Mouse (Mus musculus): ENCODE measurements at regions not wholly inside any gene's neighbourhood (a gene's known extent, or its start where the extent isn't known, plus 50 kb on each side); places are given as distances from the start of the nearest gene placed in this dataset.

GRCm38 (mm10) chr15:64534166-64534565 is 283.3 kb upstream of the Gm21798 start:
- Histone ChIP-seq H3K4me3 (ENCODE audit: low read length) (no peak overlapping the region), H3K9me3 (ENCODE audit: low read length) (no peaks in the 10 kb centered on the region), H3K27me3 (ENCODE audit: insufficient read depth, low read length) (no peaks in the 10 kb centered on the region), H3K27ac (no peak overlapping the region), H3K4me2 (ENCODE audit: low read depth, low read length) (no peak overlapping the region), H3K4me1 (ENCODE audit: insufficient read depth, low read length) (no peaks in the 10 kb centered on the region), H3K36me3 (ENCODE audit: insufficient read depth, low read length) (no peaks in the 10 kb centered on the region), H3K9ac (replicated peaks; ENCODE audit: low read length) (no peak overlapping the region)
- DNase-seq (ENCODE audit: low spot score) (peak; percentile 28), ATAC-seq (no peak)
- 55% methylated on average over 6 of the region's 6 CpGs for WGBS
- TF ChIP-seq CTCF (IDR thresholded peaks at IDR 0.05; ENCODE audit: low read depth), result no peak

GRCm38 (mm10) chr15:64535160-64535559 is 282.3 kb upstream of the Gm21798 start:
- H3K4me3 ChIP-seq (ENCODE audit: low read length), result no peak overlapping the region
- H3K27me3 ChIP-seq (ENCODE audit: insufficient read depth, low read length), result no peaks in the 10 kb centered on the region
- no peak overlapping the region for H3K4me2 ChIP-seq (ENCODE audit: low read depth, low read length)
- H3K27ac ChIP-seq, result no peak overlapping the region
- H3K4me1 ChIP-seq (ENCODE audit: insufficient read depth, low read length), result no peaks in the 10 kb centered on the region
- ATAC-seq, result no peak
- no peak overlapping the region for H3K9ac ChIP-seq (replicated peaks; ENCODE audit: low read length)
- H3K9me3 ChIP-seq (ENCODE audit: low read length), result no peaks in the 10 kb centered on the region
- no peak for DNase-seq (ENCODE audit: low spot score)
- 82% methylated on average over 2 of the region's 2 CpGs for WGBS
- no peak for TF ChIP-seq CTCF (IDR thresholded peaks at IDR 0.05; ENCODE audit: low read depth)
- no peaks in the 10 kb centered on the region for H3K36me3 ChIP-seq (ENCODE audit: insufficient read depth, low read length)

GRCm38 (mm10) chr15:64541395-64541794 is 276.1 kb upstream of the Gm21798 start:
- 59% methylated on average over 3 of the region's 3 CpGs for WGBS
- peak; percentile 8 for DNase-seq (ENCODE audit: low spot score)
- ATAC-seq, result no peak
- Histone ChIP-seq H3K4me2 (ENCODE audit: low read depth, low read length) (no peak overlapping the region), H3K36me3 (ENCODE audit: insufficient read depth, low read length) (no peaks in the 10 kb centered on the region), H3K27me3 (ENCODE audit: insufficient read depth, low read length) (no peaks in the 10 kb centered on the region), H3K9ac (replicated peaks; ENCODE audit: low read length) (no peak overlapping the region), H3K27ac (no peak overlapping the region), H3K9me3 (ENCODE audit: low read length) (no peaks in the 10 kb centered on the region), H3K4me3 (ENCODE audit: low read length) (no peak overlapping the region), H3K4me1 (ENCODE audit: insufficient read depth, low read length) (no peaks in the 10 kb centered on the region)
- no peak for TF ChIP-seq CTCF (IDR thresholded peaks at IDR 0.05; ENCODE audit: low read depth)

- no peak for ATAC-seq
- DNase-seq (ENCODE audit: low spot score), result no peak
- WGBS, result 67% methylated on average over 8 of the region's 8 CpGs
- no peak overlapping the region for H3K4me3 ChIP-seq (ENCODE audit: low read length)
- H3K36me3 ChIP-seq (ENCODE audit: insufficient read depth, low read length), result no peaks in the 10 kb centered on the region
- H3K27me3 ChIP-seq (ENCODE audit: insufficient read depth, low read length), result no peaks in the 10 kb centered on the region
- H3K4me2 ChIP-seq (ENCODE audit: low read depth, low read length), result no peak overlapping the region
- no peak overlapping the region for H3K27ac ChIP-seq
- H3K9me3 ChIP-seq (ENCODE audit: low read length), result no peaks in the 10 kb centered on the region
- no peak overlapping the region for H3K9ac ChIP-seq (replicated peaks; ENCODE audit: low read length)
- no peak for TF ChIP-seq CTCF (IDR thresholded peaks at IDR 0.05; ENCODE audit: low read depth)
- no peaks in the 10 kb centered on the region for H3K4me1 ChIP-seq (ENCODE audit: insufficient read depth, low read length)
Observed at GRCm38 (mm10) chr15:64542250-64542901, 275.1 kb upstream of the Gm21798 start.

- DNase-seq (ENCODE audit: low spot score) (no peak), ATAC-seq (no peak)
- Histone ChIP-seq H3K4me1 (ENCODE audit: insufficient read depth, low read length) (no peaks in the 10 kb centered on the region), H3K36me3 (ENCODE audit: insufficient read depth, low read length) (no peaks in the 10 kb centered on the region), H3K27me3 (ENCODE audit: insufficient read depth, low read length) (no peaks in the 10 kb centered on the region), H3K9me3 (ENCODE audit: low read length) (no peaks in the 10 kb centered on the region), H3K4me3 (ENCODE audit: low read length) (no peak overlapping the region), H3K4me2 (ENCODE audit: low read depth, low read length) (no peak overlapping the region), H3K9ac (replicated peaks; ENCODE audit: low read length) (no peak overlapping the region), H3K27ac (no peak overlapping the region)
- no peak for TF ChIP-seq CTCF (IDR thresholded peaks at IDR 0.05; ENCODE audit: low read depth)
- WGBS, result 82% methylated on average over 1 of the region's 1 CpGs
Observed at GRCm38 (mm10) chr15:64542908-64543307, 274.6 kb upstream of the Gm21798 start.

GRCm38 (mm10) chr15:64546035-64546434 is 271.5 kb upstream of the Gm21798 start:
- no peak for ATAC-seq
- Histone ChIP-seq H3K4me1 (ENCODE audit: insufficient read depth, low read length) (no peaks in the 10 kb centered on the region), H3K9me3 (ENCODE audit: low read length) (no peaks in the 10 kb centered on the region), H3K9ac (replicated peaks; ENCODE audit: low read length) (no peak overlapping the region), H3K4me3 (ENCODE audit: low read length) (no peak overlapping the region), H3K27ac (no peak overlapping the region), H3K4me2 (ENCODE audit: low read depth, low read length) (no peak overlapping the region), H3K27me3 (ENCODE audit: insufficient read depth, low read length) (no peaks in the 10 kb centered on the region), H3K36me3 (ENCODE audit: insufficient read depth, low read length) (no peaks in the 10 kb centered on the region)
- no peak for TF ChIP-seq CTCF (IDR thresholded peaks at IDR 0.05; ENCODE audit: low read depth)
- DNase-seq (ENCODE audit: low spot score), result no peak

- ATAC-seq (no peak), DNase-seq (ENCODE audit: low spot score) (no peak)
- Histone ChIP-seq H3K27me3 (ENCODE audit: insufficient read depth, low read length) (no peaks in the 10 kb centered on the region), H3K9me3 (ENCODE audit: low read length) (no peaks in the 10 kb centered on the region), H3K36me3 (ENCODE audit: insufficient read depth, low read length) (no peaks in the 10 kb centered on the region), H3K4me3 (ENCODE audit: low read length) (no peak overlapping the region), H3K4me2 (ENCODE audit: low read depth, low read length) (no peak overlapping the region), H3K9ac (replicated peaks; ENCODE audit: low read length) (no peak overlapping the region), H3K4me1 (ENCODE audit: insufficient read depth, low read length) (no peaks in the 10 kb centered on the region), H3K27ac (no peak overlapping the region)
- TF ChIP-seq CTCF (IDR thresholded peaks at IDR 0.05; ENCODE audit: low read depth), result no peak
- 97% methylated on average over 2 of the region's 2 CpGs for WGBS
Observed at GRCm38 (mm10) chr15:64557540-64557939, 260.0 kb upstream of the Gm21798 start.

All from hindbrain, postnatal 0 days (tissue).